Mouse (Mus musculus) limb, embryonic 15.5 days (tissue): ENCODE measurements around the gene Pex16. TPM values are rescaled to one million over a fixed set of nuclear protein-coding genes. Genes with fewer than 3 reads are reported as not detected.

Experiments used
- ATAC-seq: fragments of 200-750 bp; cut with Nextera tagmentation; 2 replicates; pipeline ENCODE4 v1.8.0; 2017; ENCODE audit warnings: low read depth, moderate TSS enrichment; ENCODE audit not compliant: insufficient number of reproducible peaks, low FRiP score, low TSS enrichment
- H3K27ac ChIP-seq: fragments of 300-500 bp; sonication (generic); 2 replicates; pipeline ENCODE4 v1.5.1; 2015; ENCODE audit warnings: moderate library complexity, mild to moderate bottlenecking, inconsistent platforms
- H3K27me3 ChIP-seq: fragments of 300-500 bp; sonication (generic); 2 replicates; pipeline ENCODE4 v1.6.1; 2015; ENCODE audit warnings: inconsistent platforms
- H3K36me3 ChIP-seq: fragments of 300-500 bp; sonication (generic); 2 replicates; pipeline ENCODE4 v1.6.1; 2015; ENCODE audit warnings: inconsistent platforms
- H3K4me1 ChIP-seq: fragments of 300-500 bp; sonication (generic); 2 replicates; pipeline ENCODE4 v1.6.1; 2015; ENCODE audit warnings: inconsistent platforms
- H3K4me2 ChIP-seq: fragments of 300-500 bp; sonication (generic); 2 replicates; pipeline ENCODE4 v1.6.1; 2015; ENCODE audit warnings: mild to moderate bottlenecking, inconsistent platforms
- H3K4me3 ChIP-seq: fragments of 300-500 bp; sonication (generic); 2 replicates; pipeline ENCODE4 v1.5.1; 2015; ENCODE audit warnings: mild to moderate bottlenecking, inconsistent platforms
- H3K9ac ChIP-seq: fragments of 300-500 bp; sonication (generic); 2 replicates; pipeline ENCODE4 v1.6.1; 2015; ENCODE audit warnings: inconsistent platforms
- H3K9me3 ChIP-seq: fragments of 300-500 bp; sonication (generic); 2 replicates; pipeline ENCODE4 v1.6.1; 2016; ENCODE audit warnings: inconsistent platforms
- WGBS: fragments of 180-500 bp; shearing (Covaris S2); methylation state at CpG from one replicate; pipeline ENCODE4 v1.1.7; 2015; 5-methylcytosine and 5-hydroxymethylcytosine counted together
- microRNA-seq: library from miRNA; unstranded; fragments of <30 nt; microRNA quantifications from one replicate; pipeline ENCODE4, GENCODE M21; 2016
- polyA plus RNA-seq: library from polyadenylated mRNA; unstranded; fragments of >200 nt; fragmentation: Nextera tagmentation; extraction: Ambion mirVana; gene quantifications from 2 replicates; pipeline ENCODE4 v1.2.1, GENCODE M21; 2015

The Pex16 gene
- polyA plus RNA-seq, 1 experiment from 2014 or later, result 25.2 TPM

GRCm38 (mm10) chr2:92430089-92430488 lies 55.6 kb downstream of the Pex16 start:
- WGBS, result 71% methylated on average over 2 of the region's 2 CpGs
- Histone ChIP-seq H3K9ac (no peak overlapping the region), H3K4me1 (peaks cover 82% of the 10 kb centered on the region), H3K27ac (no peak overlapping the region), H3K27me3 (no peaks in the 10 kb centered on the region), H3K4me2 (no peak overlapping the region), H3K36me3 (peaks cover 9% of the 10 kb centered on the region; the same call in 1 of the 2 replicates), H3K4me3 (no peak overlapping the region), H3K9me3 (no peaks in the 10 kb centered on the region)
- no peak for ATAC-seq

Small RNA genes lying within 50 kb of the gene (microRNA-seq; reads per million reads assigned to microRNA genes)
- gene Mir7000, result not detected

Other genes starting within 250 kb of the Pex16 start
- gene Large2, start 193 bp downstream of the Pex16 start, polyA plus RNA-seq, result 17.6 and 18.4 TPM in 2 replicates
- gene 1700029I15Rik, start 7.9 kb downstream of the Pex16 start, polyA plus RNA-seq, result 3.5 TPM in 2 replicates
- 23.8 and 27.0 TPM in 2 replicates for gene Mapk8ip1, start 26.6 kb downstream of the Pex16 start, polyA plus RNA-seq
- 40.3 and 41.5 TPM in 2 replicates for gene Cry2, start 59.4 kb downstream of the Pex16 start, polyA plus RNA-seq
- gene Slc35c1, start 85.9 kb downstream of the Pex16 start, polyA plus RNA-seq, result 14.8 and 15.6 TPM in 2 replicates
- gene Chst1, start 225.0 kb downstream of the Pex16 start, polyA plus RNA-seq, result 7.8 and 7.9 TPM in 2 replicates